Mouse (Mus musculus) C2C12 (cell line): Measurements from ENCODE around the gene Comp. TPM values are rescaled to one million over a fixed set of nuclear protein-coding genes. Genes with fewer than 3 reads are reported as not detected.

Experiments
- H3K27me3 ChIP-seq: one replicate; pipeline ENCODE4 v1.6.1; 2011; ENCODE audit not compliant: control insufficient read depth, insufficient read depth, insufficient read length
- H3K36me3 ChIP-seq: one replicate; pipeline ENCODE4 v1.6.1; 2011; ENCODE audit not compliant: control insufficient read depth, insufficient read depth
- H3K4me3 ChIP-seq: one replicate; pipeline ENCODE4 v1.5.1; 2011; ENCODE audit warnings: mild to moderate bottlenecking, control low read depth; ENCODE audit not compliant: poor library complexity, insufficient read depth, severe bottlenecking
- H3K79me2 ChIP-seq: one replicate; pipeline ENCODE4 v1.6.1; 2011; ENCODE audit not compliant: control insufficient read depth, insufficient read depth
- H3K79me3 ChIP-seq: one replicate; pipeline ENCODE4 v1.6.1; 2011; ENCODE audit warnings: low read depth, control low read depth
- H3ac ChIP-seq: one replicate; pipeline ENCODE3; 2011; ENCODE audit warnings: low read depth; ENCODE audit not compliant: control insufficient read depth, insufficient read length
- CEBPB ChIP-seq: IDR thresholded peaks from one replicate; pipeline ENCODE4 v1.6.1; 2011; ENCODE audit warnings: low read depth, mild to moderate bottlenecking, control low read depth, moderate library complexity
- CTCF ChIP-seq: IDR thresholded peaks from one replicate; pipeline ENCODE4 v1.5.1; 2011; ENCODE audit not compliant: control insufficient read depth, insufficient read depth, insufficient read length
- FOSL1 ChIP-seq: IDR thresholded peaks from one replicate; pipeline ENCODE4 v1.8.0; 2011; ENCODE audit warnings: mild to moderate bottlenecking, low read length; ENCODE audit not compliant: poor library complexity, insufficient read depth, severe bottlenecking
- MAX ChIP-seq: IDR thresholded peaks from one replicate; pipeline ENCODE4 v1.6.1; 2011; ENCODE audit warnings: mild to moderate bottlenecking, control low read depth
- MYOD1 ChIP-seq: IDR thresholded peaks from one replicate; pipeline ENCODE4 v1.6.1; 2011; ENCODE audit warnings: low read depth; ENCODE audit not compliant: control insufficient read depth, insufficient read length
- MYOG ChIP-seq: IDR thresholded peaks from one replicate; pipeline ENCODE4 v1.6.1; 2011; ENCODE audit not compliant: control insufficient read depth, insufficient read length; ENCODE audit errors: extremely low read depth
- USF1 ChIP-seq: IDR thresholded peaks from one replicate; pipeline ENCODE4 v1.6.1; 2011; ENCODE audit warnings: low read depth, mild to moderate bottlenecking, control low read depth, moderate library complexity
- polyA plus RNA-seq: library from polyadenylated mRNA; unstranded; fragments of >200 nt; fragmentation: generic; extraction: Trizol; gene quantifications from one replicate; pipeline ENCODE4 v1.2.1, GENCODE M21; 2012; ENCODE audit warnings: missing spikeins

Gene Comp
- polyA plus RNA-seq, 1 experiment: 0.20 TPM

DNA sequence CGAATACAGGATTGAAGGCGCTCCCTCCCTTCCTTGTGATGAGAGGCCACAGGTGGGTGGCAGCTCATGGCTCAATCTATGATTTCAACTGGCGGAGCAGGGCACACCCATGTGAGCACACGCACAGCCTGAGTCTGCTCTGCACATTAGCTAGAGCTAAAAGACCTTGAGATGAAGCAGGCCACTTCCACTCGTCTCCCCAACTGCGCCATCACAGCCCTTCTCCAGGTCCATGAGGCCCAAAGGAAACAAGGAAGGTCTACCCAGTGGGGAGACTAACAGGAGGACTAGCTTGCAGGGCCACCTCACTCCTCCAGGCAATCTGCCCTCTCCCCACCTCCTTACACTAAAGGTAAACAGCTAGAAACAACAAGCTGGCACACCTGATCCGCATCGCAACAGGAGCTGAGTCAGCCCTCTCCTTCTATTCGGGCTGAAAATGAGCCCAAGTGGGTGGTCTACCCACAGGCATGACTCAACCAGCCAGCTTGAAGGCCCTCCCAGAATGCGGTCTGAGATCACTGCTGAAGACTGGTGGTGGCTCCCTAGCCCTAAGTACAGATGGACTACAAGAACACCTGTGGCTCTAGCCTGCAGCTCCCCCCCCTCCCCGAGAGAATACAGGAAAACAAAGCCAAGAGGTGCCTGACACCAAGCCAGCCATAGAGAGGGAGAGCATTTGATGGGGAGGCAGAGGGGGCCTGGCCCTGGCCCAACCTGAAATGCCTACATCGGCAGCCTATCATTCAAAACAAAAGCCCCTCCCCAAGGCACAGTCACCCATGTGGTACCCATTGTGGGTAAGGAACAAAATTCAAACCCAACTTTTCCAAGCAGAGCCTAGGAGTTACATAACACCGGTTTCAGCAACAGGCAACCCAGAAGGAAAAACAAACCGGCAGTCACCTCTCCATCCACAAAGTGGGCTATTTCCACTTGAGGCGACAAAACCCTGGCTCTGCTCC, 22.0 kb upstream of the Comp start:
- Histone ChIP-seq H3K27me3 (no peaks in the 10 kb centered on the region), H3K79me2 (peaks cover 67% of the 10 kb centered on the region)

DNA sequence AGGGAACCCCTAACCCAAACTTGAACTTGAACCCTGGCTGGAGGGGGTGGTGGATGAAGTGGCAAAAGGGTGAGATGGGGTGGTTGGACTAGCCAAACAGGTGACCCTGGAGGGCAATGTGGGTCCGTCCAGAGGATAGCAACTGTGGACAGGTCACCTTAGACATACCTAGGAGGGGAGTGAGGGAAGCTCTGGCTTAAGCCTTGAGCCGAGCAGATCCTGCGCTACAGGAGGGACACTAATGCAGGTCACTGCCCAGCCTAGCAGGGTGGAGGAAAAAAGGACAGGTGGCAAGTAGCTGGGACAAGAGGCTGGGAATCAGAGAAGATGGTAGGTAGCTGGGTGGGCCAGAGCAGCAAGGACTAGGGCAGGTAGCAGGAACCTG, 21.4 kb upstream of the Comp start:
- Histone ChIP-seq H3K36me3 (peaks cover 16% of the 10 kb centered on the region), H3ac (peak overlapping the region; percentile 81), H3K4me3 (peak overlapping the region; percentile 90), H3K79me3 (peaks cover 58% of the 10 kb centered on the region), H3K27me3 (no peaks in the 10 kb centered on the region), H3K79me2 (peaks cover 61% of the 10 kb centered on the region)
- TF ChIP-seq FOSL1 (no peak), MYOG (no peak), CTCF (no peak), MYOD1 (no peak), USF1 (no peak), MAX (no peak)

More for the DNA sequence above, 22.0 kb upstream of the Comp start:
- TF ChIP-seq MYOD1 (no peak), USF1 (no peak), CEBPB (no peak), MAX (no peak), FOSL1 (no peak), MYOG (no peak), CTCF (no peak)
- Histone ChIP-seq H3K36me3 (peaks cover 20% of the 10 kb centered on the region), H3ac (peak overlapping the region; percentile 81), H3K4me3 (peak overlapping the region; percentile 90), H3K79me3 (peaks cover 65% of the 10 kb centered on the region)

DNA sequence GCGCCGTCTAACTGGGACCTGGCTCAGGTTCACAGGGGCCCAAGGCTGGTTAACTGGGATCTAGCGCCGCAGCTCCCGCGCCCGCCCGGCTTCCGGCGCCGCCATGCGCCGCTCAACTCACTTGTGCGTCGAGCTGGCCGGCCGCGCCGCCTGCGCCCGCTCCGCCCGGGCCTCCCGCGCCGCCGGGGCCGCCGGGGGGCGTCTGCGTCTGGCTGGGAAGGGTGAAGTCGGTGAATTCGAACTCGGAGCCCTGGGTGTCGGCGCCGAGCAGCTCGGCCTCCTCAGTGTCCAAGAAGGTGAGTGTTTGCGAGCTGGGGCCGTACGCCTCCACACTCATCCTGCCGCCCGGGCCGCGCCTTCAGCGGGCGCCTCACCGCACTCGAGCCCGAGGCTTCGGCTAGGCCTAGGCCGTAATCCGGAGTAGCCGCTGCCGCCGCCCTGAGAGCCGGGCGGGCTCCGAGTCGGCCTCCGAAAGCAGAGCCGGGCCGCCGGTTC, 20.7 kb upstream of the Comp start:
- Histone ChIP-seq H3ac (peak overlapping the region; percentile 81), H3K4me3 (peak overlapping the region; percentile 90), H3K36me3 (peaks cover 12% of the 10 kb centered on the region), H3K79me3 (peaks cover 51% of the 10 kb centered on the region), H3K79me2 (peaks cover 53% of the 10 kb centered on the region), H3K27me3 (no peaks in the 10 kb centered on the region)
- TF ChIP-seq MAX (peak; percentile 10), MYOG (no peak), CTCF (no peak), MYOD1 (no peak), USF1 (no peak), CEBPB (no peak), FOSL1 (no peak)

DNA sequence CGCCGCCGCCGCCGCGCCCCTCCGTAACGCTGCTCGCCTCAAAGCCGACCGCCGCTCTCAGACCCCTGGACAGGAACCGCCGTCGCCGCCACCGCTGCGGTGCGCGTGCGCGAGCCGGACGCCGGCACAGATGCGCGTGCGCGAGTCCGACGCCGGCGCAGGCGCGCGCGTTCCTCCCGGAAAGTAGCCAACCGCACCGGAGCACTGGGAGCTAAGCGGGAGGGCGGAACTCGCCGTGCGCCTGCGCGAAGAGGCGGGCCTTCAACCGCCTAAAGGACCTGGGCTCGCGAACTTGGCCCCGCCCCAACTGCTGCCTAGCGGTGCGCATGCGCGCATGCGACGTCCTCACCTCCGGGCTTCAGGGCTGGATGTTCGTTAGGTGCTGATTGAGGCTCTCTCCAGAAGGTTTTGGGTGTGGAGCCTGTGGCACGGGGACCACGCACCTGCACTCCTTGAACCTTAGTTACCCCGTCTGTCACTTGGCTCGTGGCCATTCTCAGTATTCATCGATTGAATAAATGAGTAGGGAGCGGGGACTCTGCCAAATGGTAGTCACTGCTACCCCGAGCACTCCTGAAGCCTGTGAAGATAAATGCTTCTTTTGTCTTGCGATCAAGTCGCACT, 20.1 kb upstream of the Comp start, which contains the start of gene Upf1:
Gene Upf1 (minus strand): TSS at position 85 of the 624 bp plus-strand sequence.
- H3K4me3 ChIP-seq: peak within 1 kb of the TSS; percentile 90
- peak within 1 kb of the TSS; percentile 81 for H3ac ChIP-seq
- no peaks in the 10 kb centered on the region for H3K27me3 ChIP-seq
- H3K36me3 ChIP-seq: peaks cover 6% of the 10 kb centered on the region
- peaks cover 47% of the 10 kb centered on the region for H3K79me2 ChIP-seq
- H3K79me3 ChIP-seq: peaks cover 45% of the 10 kb centered on the region
- TF ChIP-seq MYOG (no peak), CTCF (no peak), CEBPB (no peak), FOSL1 (no peak), USF1 (no peak)

DNA sequence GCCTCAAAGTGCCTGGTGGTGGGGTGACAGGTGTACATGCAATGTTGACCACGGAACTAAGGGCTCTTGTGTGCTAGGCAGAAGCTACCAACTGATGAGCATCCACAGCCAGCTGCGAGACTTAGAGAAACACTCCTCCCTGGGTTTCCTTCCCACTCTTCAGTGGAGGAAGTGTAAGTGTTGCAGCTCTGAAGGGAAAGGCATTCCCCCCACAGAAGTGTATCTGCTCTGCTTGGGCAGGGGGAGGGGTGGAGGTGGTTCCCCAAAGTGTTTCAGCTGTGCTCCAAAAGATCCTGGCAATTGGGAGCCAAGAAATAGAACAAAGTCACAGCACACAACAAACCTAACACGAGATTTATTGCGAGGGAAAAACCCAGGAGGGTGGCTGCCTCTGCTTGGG, 19.4 kb upstream of the Comp start:
- TF ChIP-seq MYOG: no peak
- no peak for TF ChIP-seq USF1
- no peak for TF ChIP-seq FOSL1
- no peak for TF ChIP-seq CTCF
- TF ChIP-seq MYOD1: no peak
- TF ChIP-seq CEBPB: no peak
- TF ChIP-seq MAX: no peak
- H3K36me3 ChIP-seq: peaks cover 4% of the 10 kb centered on the region
- no peak overlapping the region for H3K4me3 ChIP-seq
- H3K79me3 ChIP-seq: peaks cover 38% of the 10 kb centered on the region
- no peak overlapping the region for H3ac ChIP-seq
- H3K79me2 ChIP-seq: peaks cover 40% of the 10 kb centered on the region
- no peaks in the 10 kb centered on the region for H3K27me3 ChIP-seq

DNA sequence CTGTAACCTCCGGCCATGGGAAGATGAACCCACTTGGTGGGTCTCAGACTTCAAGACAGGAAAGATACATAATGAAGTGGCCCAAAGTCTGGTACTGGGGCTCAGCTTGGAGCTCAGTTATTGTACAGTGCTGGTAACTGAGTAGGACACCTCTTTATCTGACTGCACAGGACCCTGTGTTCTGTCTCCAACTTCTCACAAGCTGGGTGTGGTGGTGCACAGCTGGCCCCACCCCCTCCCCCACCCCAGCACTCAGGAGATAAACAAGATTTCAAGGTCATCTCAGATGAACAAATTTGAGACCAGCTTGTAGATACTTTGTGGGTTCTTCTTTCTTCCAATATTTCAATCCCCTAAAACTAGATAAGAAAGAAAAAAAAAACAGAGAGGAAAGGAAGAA, 17.2 kb upstream of the Comp start:
- no peak overlapping the region for H3K4me3 ChIP-seq
- peaks cover 19% of the 10 kb centered on the region for H3K79me2 ChIP-seq
- H3K79me3 ChIP-seq: peaks cover 17% of the 10 kb centered on the region
- H3ac ChIP-seq: no peak overlapping the region
- TF ChIP-seq MAX (no peak), CTCF (no peak)
- no peaks in the 10 kb centered on the region for H3K36me3 ChIP-seq
- H3K27me3 ChIP-seq: no peaks in the 10 kb centered on the region
